Mouse (Mus musculus) adrenal gland (tissue): ENCODE data around the gene Plxna4.

Experiments
- intact Hi-C: fragments of 180-260 bp; cut with DNase I; formaldehyde crosslinking; loops from one replicate; pipeline ENCODE4 v1.15.1; 2025

The Plxna4 gene

GRCm38 (mm10) chr6:32355559-32355958 lies 232.4 kb downstream of the Plxna4 start:
- intact Hi-C loops = no loop called here

DNA sequence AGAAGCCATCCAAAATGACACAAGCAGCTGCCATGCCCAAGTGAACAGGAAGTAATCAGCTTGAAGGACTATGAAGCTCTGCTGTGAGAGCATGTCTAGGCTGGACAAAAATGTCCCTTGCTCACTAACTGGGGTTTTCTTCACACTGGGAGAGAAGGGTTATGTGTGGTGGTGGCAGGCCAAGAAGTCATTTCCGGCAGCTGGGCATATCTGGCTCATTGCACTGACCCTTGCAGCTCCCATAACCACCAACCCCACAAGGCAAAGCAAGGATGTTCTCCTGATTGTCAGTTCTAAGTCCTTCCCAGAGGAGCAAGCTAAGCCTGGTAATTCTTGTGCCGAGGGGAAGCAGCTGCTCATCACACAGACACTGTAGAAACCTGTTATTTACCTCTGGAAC lies 239.0 kb downstream of the Plxna4 start:
- intact Hi-C loops = no loop called here

DNA sequence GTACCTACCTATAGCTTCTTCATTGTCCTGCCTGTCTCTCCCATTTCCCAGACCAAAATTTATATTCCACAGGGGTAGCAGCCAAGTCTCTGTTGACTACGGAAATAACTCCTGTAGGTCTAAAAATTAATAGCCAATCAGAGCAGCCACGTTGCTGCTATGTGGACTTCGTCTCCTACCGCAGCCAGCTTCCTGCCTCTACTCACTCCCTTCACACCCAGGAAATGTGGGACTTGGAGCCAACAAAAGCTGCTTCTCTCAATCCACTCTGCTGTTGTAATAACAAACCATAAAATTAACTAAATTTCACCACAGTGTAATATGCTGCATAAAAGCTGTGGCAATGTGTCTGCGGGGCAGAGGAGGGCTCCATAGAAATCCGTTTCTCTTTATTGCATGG lies 239.9 kb downstream of the Plxna4 start:
- intact Hi-C loops = no loop called here

DNA sequence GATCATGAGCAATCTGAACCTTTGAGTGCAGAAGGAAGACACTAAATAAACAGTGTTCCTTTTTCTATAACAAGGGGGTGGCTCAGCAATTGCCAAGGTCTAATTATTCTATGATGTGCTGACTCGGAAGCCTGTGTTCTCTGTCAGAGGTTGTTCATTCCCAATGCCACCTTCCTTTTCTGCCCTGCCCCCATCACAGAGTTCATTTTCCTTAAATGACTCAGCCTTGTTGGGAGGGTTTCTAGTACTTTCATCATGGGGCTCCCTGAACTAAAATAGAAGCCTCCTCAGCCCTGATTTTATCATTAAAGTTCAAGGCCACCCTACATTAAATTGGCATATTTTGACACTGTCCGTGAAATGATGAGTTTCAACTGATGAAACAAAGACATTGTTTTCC lies 242.0 kb downstream of the Plxna4 start:
- intact Hi-C loops = no loop called here

DNA sequence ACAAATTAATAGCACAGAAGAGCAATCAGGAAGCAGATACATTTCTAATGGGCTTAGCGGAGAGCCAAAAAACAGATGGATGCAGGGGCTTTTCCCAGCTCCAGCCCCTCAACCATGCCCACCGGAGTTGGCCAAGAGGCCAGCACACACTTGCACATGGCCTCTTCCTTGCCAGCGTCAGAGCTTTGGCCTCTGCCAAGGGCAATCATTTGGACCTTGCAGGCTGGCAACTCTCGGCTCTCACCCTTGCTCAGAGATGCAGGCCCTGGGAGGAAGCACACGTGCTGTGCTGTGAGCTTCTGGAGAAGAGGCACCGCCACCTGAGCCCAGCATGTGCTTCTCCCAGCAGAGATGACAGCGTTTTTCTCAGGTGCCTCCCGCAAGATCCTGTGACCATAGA lies 245.3 kb downstream of the Plxna4 start:
- intact Hi-C loops = no loop called here

DNA sequence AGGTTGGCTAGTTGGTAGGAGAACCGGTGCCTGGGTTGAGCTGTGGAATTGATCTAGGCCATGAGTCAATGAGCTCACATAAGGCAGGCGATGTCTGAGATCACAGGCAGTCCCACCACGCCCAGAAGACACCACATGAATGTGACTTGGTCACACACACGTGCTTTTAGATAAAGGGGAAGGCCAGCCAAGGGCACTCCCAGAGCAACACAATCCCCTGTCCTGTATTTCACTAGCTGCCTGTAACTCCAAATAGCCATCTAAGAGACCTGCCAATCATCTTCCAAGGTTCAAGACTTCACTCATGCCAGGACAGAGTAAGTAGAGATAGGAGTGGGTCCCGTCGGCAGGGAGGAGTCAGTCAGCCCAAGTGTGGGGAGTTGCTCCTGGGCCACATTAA lies 245.7 kb downstream of the Plxna4 start:
- intact Hi-C loops = no loop called here

DNA sequence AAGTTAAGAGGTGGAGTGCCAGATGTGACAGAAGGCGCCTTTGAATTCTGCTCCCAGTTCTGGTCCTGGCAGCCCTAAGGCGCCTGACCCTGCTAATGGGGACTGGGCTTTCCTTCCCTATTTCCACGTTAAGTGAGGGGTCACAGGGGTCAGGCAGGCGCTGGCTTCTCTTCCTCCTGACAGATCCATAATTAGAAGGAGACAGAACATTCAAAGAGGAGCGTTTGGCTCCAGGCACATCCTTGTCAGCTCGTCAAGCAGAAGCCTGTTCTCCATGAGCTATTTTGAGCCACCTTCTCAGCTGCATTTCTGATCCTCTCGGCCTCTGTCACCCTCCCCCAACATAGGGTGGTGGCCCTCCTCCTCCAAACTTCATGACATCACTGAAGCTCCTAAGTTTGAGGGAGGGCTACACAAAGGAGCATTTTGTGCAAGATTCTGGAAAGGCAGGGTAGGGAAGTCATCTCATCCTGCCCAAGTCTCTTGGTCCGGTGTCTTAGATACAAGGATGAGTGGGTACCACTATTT lies 249.5 kb downstream of the Plxna4 start:
- intact Hi-C loops = no loop called here

- intact Hi-C loops = no loop called here
Observed at GRCm38 (mm10) chr6:32331281-32331680, 256.7 kb downstream of the Plxna4 start.

DNA sequence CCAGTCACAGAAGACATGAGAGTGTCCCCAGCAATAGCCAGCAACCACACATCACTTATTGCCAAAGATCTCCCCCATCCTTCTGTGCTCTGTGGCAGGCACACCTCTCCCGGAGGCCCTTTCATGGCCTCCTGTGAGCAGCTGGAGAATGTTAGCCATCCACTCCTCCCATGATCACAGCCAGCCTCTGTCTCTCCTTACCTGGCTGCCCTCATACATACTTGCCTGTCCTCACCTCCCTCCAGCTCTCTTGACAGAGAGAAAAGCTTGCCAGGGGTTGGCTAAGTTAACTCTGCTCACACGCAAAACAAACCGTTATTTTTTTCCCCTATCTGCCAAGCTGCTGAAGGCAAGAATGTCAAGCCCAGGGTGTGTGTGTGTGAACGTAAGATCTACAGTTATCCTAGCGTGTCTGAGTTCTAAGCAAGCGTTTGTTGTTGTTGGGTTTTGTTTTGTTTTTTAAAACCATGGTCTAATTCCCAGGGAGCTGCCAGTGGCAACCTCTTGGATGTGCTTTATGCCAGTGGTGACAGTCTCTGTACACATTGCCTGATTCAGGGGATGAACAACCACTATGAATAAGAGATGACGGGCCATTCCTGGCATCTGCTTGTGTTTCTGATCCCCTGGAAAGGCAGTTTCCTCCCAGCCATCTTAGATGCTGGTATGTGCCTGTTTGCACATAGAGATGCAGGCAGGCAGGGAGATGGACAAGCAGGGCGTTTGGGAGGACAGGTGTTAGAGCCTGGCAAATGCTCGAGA lies 257.8 kb downstream of the Plxna4 start:
- intact Hi-C loops = no loop called here

GRCm38 (mm10) chr6:32328028-32328427 lies 260.0 kb downstream of the Plxna4 start:
- intact Hi-C loops = loop anchor here (1.0 kb wide), 1 partner anchor 263 kb away; no protein-coding TSS in a partner anchor

- intact Hi-C loops = no loop called here
Observed at GRCm38 (mm10) chr6:32327173-32327572, 260.8 kb downstream of the Plxna4 start.

GRCm38 (mm10) chr6:32326406-32326805 lies 261.6 kb downstream of the Plxna4 start:
- intact Hi-C loops = no loop called here

DNA sequence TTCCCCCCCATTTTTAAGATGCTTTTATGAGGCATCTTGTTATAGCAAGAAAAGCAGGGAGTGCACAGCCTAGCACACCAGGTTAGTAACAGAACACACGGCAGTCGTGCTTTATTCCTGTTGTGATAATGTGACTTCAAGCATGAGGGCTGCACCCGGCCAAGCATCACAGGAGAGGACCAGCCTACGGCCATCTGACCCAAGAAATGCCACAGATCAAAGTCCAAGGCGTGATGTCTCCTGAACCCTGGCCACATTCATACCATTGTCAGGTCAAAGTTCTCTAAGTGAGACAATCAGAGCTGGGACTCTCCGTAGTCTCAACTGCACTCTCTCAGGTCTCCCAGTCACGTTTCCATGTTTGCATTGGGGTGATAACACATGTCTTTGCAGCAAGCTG lies 262.1 kb downstream of the Plxna4 start:
- intact Hi-C loops = no loop called here

- intact Hi-C loops = loop anchor here (2.0 to 5.0 kb wide), 2 partner anchors 382 to 659 kb away; no protein-coding TSS in a partner anchor
Observed at GRCm38 (mm10) chr6:32321187-32321586, 266.8 kb downstream of the Plxna4 start.

- intact Hi-C loops = loop anchor here (2.0 to 5.0 kb wide), 2 partner anchors 381 to 658 kb away; no protein-coding TSS in a partner anchor
Observed at GRCm38 (mm10) chr6:32320254-32320653, 267.7 kb downstream of the Plxna4 start.

- intact Hi-C loops = no loop called here
Observed at GRCm38 (mm10) chr6:32317470-32317869, 270.5 kb downstream of the Plxna4 start.

GRCm38 (mm10) chr6:32315011-32315450 lies 273.0 kb downstream of the Plxna4 start:
- intact Hi-C loops = no loop called here

DNA sequence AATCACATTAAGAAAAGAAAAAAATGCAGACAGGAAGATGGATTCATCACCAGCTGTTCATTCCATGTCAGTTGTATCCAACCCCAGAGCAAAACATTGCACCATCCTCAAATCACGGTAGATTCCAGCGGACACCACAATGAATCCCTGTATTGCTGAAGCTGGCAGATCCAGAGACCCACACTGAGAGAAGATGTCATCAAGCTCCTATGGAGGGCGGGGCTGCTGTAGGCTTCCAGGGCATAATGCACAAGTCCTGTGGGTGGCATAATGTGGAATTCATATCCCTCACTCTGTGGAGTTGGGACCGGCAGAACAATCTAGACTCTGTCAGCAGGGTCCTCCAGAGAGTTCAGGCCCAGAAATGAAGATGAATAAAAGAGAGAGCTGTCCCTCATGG lies 278.8 kb downstream of the Plxna4 start:
- intact Hi-C loops = no loop called here

DNA sequence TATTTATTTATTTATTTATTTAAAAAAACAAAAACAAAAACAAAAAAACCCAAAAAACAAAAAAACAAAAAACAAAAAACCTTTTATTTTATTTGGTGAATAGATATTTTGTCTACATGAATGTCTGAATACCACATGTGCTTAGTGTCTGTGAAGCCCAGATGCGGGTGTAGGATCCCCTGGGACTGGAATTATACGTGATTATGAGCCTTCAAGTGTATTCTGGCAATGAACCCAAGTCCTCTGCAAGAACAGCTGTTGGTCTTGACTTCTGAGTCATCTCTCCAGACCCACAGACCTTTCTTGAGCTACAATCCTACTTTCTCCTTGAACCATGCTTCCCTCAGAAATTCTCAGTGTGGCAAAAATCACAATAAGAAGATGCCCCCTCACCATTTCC lies 287.4 kb downstream of the Plxna4 start:
- intact Hi-C loops = no loop called here

- intact Hi-C loops = no loop called here
Observed at GRCm38 (mm10) chr6:32281457-32281856, 306.5 kb downstream of the Plxna4 start.

- intact Hi-C loops = no loop called here
Observed at GRCm38 (mm10) chr6:32280728-32281127, 307.3 kb downstream of the Plxna4 start.

GRCm38 (mm10) chr6:32271463-32271862 lies 316.5 kb downstream of the Plxna4 start:
- intact Hi-C loops = no loop called here

- intact Hi-C loops = no loop called here
Observed at GRCm38 (mm10) chr6:32266085-32266484, 321.9 kb downstream of the Plxna4 start.
